Mouse (Mus musculus): ENCODE measurements around the gene Gas7. TPM values are rescaled to one million over a fixed set of nuclear protein-coding genes. Genes with fewer than 3 reads are reported as not detected.

Gene Gas7
- total RNA-seq, 2 experiments from 2014 or later: 429 to 466 TPM

DNA sequence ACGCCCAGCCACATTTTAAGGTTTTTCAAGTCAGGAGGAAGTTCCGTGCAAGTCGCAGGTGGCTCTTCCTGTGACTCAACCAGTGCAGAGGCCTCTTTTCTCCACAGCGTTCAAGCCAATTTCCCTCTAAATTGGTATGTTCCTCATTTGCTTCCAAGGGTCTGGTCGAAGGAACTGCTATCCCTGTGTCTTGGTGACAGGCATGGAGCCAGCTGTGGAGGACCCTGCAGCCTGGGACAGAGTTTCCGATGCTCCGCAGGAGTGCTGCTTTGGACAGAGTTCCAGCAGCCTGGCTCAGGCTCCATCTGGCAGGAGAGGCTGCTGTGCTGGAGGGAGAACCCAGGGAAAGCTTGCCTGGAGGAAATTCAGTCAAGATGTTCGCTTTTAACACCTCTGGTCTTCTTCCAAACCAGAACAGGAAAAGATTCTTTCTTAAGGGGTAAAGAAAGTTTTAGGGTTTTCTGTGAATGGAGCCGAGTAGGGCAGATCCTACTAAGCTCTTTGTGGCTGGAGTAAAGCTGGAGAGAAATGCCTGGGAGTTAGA is 27.1 kb downstream of the Gas7 start:
- peak in 1 of 2 experiments; percentile 20 for DNase-seq (ENCODE audit: extremely low spot score in 1 of 2, low spot score in 1 of 2)

DNA sequence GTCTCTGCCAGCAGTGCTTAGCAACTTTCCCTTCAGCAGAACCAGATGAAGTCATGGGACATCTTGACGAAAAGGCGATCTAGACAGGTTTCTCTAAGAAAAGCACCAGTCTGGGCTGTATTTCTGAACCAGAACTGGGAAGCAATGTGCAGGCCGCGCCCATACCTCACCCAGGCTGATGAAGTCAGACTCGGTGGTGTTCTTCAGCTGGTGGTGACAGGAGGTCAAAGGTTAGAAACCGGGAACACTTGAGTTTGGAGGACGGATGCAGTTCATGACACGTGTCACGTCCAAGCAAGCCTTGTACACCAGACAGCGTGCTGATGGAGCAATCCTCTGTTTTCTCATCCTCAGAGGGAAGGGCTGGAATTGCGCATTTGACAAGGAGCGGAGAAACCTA is 32.9 kb downstream of the Gas7 start:
- DNase-seq (ENCODE audit: extremely low spot score in 1 of 2, low spot score in 1 of 2): no peak

DNA sequence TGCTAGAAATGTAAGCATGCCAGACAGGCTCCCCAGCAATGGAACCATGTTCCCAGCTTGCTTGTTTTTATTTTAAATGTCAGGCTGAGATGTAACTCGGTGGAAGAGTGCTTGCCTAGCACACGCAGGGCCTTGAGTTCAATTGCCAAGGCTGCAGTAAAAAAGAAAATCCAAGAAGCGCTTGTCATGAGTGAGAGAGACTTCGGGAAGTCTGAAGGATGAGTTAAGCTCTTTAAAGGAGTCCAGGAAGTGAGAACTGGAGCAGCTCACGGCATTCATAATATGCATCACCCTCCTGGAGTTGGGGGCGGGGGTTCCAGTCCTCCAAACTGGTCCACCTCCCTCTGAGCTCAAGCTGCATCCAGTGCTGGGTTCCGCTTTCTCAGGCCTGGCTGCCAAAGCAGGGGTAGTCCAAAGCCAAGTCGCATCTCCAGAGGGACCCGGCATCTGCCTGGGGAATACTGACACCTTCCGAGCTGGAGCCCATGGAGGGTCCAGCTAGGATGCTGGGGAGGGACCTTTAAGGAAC is 34.5 kb downstream of the Gas7 start:
- no peak for DNase-seq (ENCODE audit: extremely low spot score in 1 of 2, low spot score in 1 of 2)

DNA sequence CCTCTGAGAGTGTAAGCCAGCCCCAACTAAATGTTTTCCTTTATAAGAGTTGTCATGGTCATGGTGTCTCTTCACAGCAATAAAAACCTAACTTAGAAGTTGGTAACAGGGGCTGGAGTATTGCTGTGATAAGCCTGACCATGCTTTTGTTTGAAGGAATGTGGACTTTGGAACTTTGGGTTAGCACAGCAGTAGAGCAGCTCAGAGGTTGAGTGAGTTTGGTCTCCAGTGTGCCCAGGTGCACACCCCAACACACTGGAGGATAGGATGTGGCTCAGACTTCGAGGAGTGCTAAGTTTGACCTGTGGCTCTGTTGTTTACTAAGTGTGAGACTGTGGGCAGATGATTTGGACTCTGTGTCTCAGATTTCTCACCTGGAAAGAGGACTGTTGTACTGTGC is 41.6 kb downstream of the Gas7 start:
- DNase-seq (ENCODE audit: extremely low spot score in 1 of 2, low spot score in 1 of 2): no peak

DNA sequence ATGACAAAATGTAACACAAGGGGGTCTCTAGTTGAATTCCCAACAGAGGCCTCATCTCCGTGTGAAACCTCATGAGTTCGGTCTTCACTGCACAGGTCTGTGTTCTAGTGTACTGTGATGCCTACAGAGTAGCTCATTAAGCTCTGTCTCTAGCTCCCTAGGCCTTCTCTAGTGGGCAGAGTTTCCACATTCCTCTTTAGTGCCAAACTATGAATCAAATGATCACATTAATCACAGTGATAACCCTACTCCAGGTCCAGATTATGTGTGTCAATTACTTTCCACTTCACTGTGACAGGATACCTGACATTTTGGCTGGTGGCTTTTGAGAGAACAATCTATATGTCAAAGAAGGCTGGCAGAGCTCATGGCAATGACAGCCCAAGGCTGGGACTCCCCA is 44.9 kb downstream of the Gas7 start:
- DNase-seq (ENCODE audit: extremely low spot score in 1 of 2, low spot score in 1 of 2): no peak

DNA sequence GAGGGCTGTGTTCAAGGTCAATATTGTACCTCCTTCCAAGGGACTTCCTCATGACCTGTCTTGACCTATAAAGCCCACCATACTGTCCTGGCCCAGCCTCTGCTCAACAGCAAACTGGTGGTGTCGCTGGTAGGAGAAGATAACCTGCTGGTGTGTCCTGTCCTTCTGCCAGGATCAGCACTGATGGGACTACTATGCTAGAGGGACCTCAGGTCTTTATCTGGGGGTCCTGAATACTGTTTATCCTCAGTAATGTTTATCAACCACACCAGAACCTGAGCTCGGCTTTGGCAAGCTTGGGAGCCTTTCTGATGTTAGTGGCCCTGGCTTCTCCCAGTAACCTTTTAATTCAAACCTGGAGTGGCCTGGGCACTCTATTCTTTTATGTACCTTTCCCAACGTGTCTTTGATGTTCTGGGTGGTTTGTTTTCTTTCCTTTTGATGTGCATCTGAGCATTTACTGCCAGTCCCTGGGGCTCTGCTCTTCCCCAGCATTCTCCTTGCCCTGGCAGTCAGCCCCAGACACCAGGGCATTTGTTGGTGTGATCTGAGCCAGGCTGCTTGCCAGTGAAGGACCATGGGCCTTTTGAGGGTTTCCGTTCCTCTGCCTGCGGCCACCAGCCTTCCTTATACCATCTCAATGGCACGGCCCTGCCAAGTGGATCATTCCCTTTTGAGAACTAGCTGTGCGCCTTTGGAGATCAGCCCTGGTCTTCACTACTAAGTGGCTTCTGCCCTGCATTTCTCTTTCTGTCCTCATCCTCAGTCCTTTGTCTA is 46.4 kb downstream of the Gas7 start:
- peak in 1 of 2 experiments; percentile 20 for DNase-seq (ENCODE audit: extremely low spot score in 1 of 2, low spot score in 1 of 2)

DNA sequence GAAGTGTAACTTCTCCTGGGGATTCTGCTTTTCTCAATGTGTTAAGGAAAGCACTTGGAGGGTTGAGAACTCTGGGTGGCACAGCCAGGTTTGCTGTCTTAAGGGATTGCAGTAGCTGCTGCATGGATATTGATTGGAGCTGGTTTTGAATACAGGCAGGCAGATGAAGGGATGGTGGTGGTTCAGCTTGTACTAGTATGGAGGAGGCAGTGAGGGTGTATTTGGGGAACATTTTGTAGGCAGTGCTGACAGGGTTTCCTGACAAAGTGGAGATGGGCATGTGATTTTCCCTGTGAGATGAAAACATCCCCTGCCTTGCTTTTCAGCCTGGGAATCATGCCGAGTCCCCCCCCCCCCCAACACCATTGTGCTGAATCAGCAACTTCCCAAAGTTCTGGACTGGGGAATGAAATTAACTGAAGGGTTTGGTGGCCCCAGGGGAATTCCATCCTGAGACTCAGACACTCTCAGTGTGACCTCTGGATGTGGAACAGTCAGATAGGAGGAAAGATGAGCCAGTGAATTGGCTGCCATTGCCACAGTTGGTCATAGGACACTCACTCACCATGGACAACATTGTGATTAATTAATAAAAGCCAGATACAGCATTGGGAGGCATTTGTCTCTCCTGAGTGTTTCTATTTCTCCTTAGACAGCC is 54.1 kb downstream of the Gas7 start:
- no peak for DNase-seq (ENCODE audit: extremely low spot score in 1 of 2, low spot score in 1 of 2)

- no peak for DNase-seq (ENCODE audit: extremely low spot score in 1 of 2, low spot score in 1 of 2)
Measured at GRCm38 (mm10) chr11:67510831-67511230, 55.6 kb downstream of the Gas7 start.

- DNase-seq (ENCODE audit: extremely low spot score in 1 of 2, low spot score in 1 of 2): no peak
Measured at GRCm38 (mm10) chr11:67513001-67513400, 57.8 kb downstream of the Gas7 start.

- no peak for DNase-seq (ENCODE audit: extremely low spot score in 1 of 2, low spot score in 1 of 2)
Measured at GRCm38 (mm10) chr11:67514401-67514800, 59.2 kb downstream of the Gas7 start.

DNA sequence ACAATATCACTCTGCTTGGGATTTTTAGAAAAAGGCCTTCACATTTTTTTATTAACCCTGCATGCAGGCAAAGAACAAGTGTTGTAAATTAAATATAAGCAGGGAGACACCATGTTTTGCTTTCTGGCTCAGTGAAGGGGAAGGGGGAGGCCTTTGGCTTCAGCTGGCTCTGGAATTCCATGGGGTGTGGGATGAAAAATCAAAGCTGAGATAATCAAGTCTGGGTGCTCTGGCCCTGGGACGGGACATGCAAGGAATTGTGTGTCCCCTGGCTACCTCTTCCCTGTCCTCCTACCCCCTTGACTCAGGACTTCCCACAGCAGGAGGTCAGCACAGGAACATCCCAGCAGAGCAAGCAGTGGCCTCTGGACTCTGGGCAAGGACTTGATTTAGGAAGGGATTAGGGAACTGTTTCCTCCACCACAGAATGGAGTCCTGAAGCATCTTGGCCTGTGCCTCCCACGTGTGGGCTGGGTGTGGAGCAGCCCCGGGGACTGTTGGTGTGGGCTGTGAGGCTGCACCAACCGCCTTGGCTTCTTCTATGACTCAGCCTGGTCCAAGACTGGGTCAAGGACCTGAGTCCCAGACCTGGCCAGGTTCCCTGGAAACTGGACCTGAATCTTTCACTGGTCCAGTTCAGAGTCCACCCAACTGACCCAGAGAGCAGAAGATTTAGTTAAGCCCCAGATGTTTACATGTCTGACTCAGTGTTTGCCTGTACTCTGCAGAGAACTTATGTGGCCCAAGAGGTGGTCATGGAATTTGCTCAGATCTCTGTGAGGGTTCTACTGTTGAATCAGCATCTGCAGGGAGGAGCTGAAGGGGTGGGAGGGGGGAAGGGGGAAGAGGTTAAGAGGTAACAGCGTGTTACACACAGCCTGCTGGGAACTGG is 60.0 kb downstream of the Gas7 start:
- DNase-seq (ENCODE audit: extremely low spot score in 1 of 2, low spot score in 1 of 2): no peak

DNA sequence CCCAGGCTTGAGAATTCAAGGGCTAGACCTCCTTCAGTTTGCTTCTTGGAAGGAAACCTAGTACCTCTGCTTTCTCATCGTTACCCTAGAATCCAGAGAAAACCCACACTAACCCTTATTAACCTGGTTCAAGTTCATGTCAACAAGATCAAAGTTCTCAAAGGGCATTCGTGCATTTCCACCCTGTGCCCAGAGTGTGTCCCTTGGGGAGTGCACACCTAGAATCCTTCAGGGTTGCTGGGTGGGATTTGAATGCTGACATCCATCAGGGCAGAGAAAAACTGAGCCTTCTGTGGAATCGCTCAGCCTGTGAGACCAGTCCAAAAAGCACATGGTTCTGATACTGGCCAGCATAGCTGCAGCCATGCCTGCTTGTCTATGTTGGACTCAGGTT is 60.7 kb downstream of the Gas7 start:
- no peak for DNase-seq (ENCODE audit: extremely low spot score in 1 of 2, low spot score in 1 of 2)

- DNase-seq (ENCODE audit: extremely low spot score in 1 of 2, low spot score in 1 of 2): no peak
Measured at GRCm38 (mm10) chr11:67517748-67518147, 62.5 kb downstream of the Gas7 start.

GRCm38 (mm10) chr11:67518985-67519384 is 63.7 kb downstream of the Gas7 start:
- peak in 1 of 2 experiments; percentile 58 for DNase-seq (ENCODE audit: extremely low spot score in 1 of 2, low spot score in 1 of 2)

DNA sequence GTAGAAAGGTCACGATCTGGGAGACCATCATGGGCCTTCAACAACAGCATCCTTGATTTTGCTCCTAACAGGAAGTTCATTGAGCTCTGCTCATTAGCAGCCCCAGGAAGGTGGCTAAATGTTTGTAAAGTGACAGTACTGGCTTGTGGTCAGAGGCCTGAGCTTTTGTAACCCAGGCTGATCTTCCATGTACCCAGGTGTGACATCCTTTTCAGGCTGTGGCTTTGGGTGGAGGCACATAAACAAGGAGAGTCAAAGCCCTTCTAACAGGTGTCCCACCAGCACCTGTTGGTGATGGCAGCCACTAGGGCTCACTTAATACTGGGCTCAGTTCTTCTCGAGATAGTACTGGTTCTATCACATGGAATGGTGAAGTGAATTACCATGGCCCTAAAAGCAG is 67.4 kb downstream of the Gas7 start:
- no peak for DNase-seq (ENCODE audit: extremely low spot score in 1 of 2, low spot score in 1 of 2)

- DNase-seq (ENCODE audit: extremely low spot score in 1 of 2, low spot score in 1 of 2): no peak
Measured at GRCm38 (mm10) chr11:67523806-67524205, 68.6 kb downstream of the Gas7 start.

GRCm38 (mm10) chr11:67524731-67525130 is 69.5 kb downstream of the Gas7 start:
- no peak for DNase-seq (ENCODE audit: extremely low spot score in 1 of 2, low spot score in 1 of 2)

GRCm38 (mm10) chr11:67525841-67526240 is 70.6 kb downstream of the Gas7 start:
- no peak for DNase-seq (ENCODE audit: extremely low spot score in 1 of 2, low spot score in 1 of 2)

DNA sequence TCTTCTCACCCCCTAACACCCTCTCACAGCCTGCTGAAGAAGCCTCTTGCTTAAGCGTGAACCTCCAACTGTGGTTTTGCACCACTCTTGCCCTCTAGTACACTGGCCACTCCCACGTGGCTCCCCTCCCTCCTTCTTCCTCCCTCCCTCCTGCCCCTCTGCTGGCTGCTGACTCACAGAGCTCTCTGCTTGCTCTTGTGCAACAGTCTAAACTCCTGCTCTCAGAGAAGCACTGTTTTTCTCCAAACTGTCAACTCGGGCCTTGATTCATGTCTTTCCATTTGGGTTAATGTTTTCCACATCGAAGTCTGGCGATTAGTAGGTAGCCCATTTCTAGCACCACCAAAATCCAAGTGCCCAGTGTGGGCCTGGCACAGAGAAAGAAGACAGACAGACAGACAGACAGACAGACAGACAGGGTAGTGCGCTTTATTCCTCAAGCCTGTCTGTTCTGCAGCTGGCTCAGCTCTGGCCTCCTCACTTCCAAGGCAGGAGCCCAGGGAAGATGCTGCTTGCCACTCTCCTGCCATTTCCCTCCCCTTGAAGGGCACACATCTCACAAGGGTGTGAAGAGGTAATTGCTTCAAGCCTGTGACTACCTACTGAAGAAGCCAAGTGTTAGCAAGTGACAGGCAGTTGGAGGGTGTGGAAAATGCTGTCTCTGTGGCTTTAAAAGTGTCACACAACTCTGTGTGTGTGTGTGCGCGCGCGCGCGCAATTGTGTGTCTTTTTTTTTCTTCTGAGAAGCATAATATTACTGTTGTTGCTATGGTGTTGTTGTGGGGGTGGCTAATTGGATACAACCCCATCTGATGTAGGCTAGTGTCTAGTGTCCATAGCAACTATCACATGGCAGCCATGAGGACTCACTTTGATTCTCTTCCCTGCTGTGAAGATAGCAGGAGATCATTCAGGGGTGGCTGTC is 71.6 kb downstream of the Gas7 start:
- no peak for DNase-seq (ENCODE audit: extremely low spot score in 1 of 2, low spot score in 1 of 2)

Data from layer of hippocampus, postnatal 25 days (tissue).